Mouse (Mus musculus) heart, embryonic 16.5 days (tissue): ENCODE measurements around the gene Calcoco2. TPM values are rescaled to one million over a fixed set of nuclear protein-coding genes. Genes with fewer than 3 reads are reported as not detected.

Source experiments
- ATAC-seq: fragments of 200-750 bp; cut with Nextera tagmentation; replicated peaks from 2 replicates; pipeline ENCODE4 v1.8.0; 2017; ENCODE audit warnings: moderate number of reproducible peaks; ENCODE audit not compliant: insufficient read depth, low FRiP score; ENCODE audit errors: extremely low read depth
- H3K27ac ChIP-seq: fragments of 300-500 bp; sonication (generic); 2 replicates; pipeline ENCODE4 v1.5.1; 2014; ENCODE audit warnings: mild to moderate bottlenecking, low read length, control low read depth, moderate library complexity
- H3K27me3 ChIP-seq: fragments of 300-500 bp; sonication (generic); 2 replicates; pipeline ENCODE4 v1.6.1; 2014; ENCODE audit warnings: low read length, mixed read lengths; ENCODE audit not compliant: control insufficient read depth, insufficient read depth
- H3K36me3 ChIP-seq: fragments of 300-500 bp; sonication (generic); 2 replicates; pipeline ENCODE4 v1.6.1; 2014; ENCODE audit not compliant: control insufficient read depth, insufficient read depth
- H3K4me1 ChIP-seq: fragments of 300-500 bp; sonication (generic); 2 replicates; pipeline ENCODE4 v1.6.1; 2014; ENCODE audit warnings: low read length, mixed read lengths; ENCODE audit not compliant: control insufficient read depth, insufficient read depth
- H3K4me2 ChIP-seq: fragments of 300-500 bp; sonication (generic); 2 replicates; pipeline ENCODE4 v1.6.1; 2014; ENCODE audit warnings: low read depth, mild to moderate bottlenecking, control low read depth, low read length
- H3K4me3 ChIP-seq: fragments of 300-500 bp; sonication (generic); 2 replicates; pipeline ENCODE4 v1.5.1; 2014; ENCODE audit warnings: mild to moderate bottlenecking, control low read depth, low read length
- H3K9ac ChIP-seq: fragments of 300-500 bp; sonication (generic); 2 replicates; pipeline ENCODE4 v1.6.1; 2014; ENCODE audit warnings: low read length, control low read depth
- H3K9me3 ChIP-seq: fragments of 300-500 bp; sonication (generic); replicated peaks from 2 replicates; pipeline ENCODE4 v1.6.1; 2016; ENCODE audit warnings: low read length; ENCODE audit not compliant: control insufficient read depth
- WGBS: fragments of 180-500 bp; shearing (Covaris S2); extraction: QIAGEN DNeasy Blood & Tissue Kit; methylation state at CpG from one replicate; pipeline ENCODE4 v1.1.7; 2014; 5-methylcytosine and 5-hydroxymethylcytosine counted together
- polyA plus RNA-seq: library from polyadenylated mRNA; unstranded; fragments of >200 nt; fragmentation: Nextera tagmentation; extraction: Ambion mirVana; gene quantifications from 2 replicates; pipeline ENCODE4 v1.2.1, GENCODE M21; 2015

Gene Calcoco2
- polyA plus RNA-seq, 1 experiment from 2014 or later, result 0.11 TPM

GRCm38 (mm10) chr11:96075177-96075508 lies 36.6 kb downstream of the Calcoco2 start:
- Histone ChIP-seq H3K9ac (peak overlapping the region; percentile 95), H3K36me3 (peaks cover 13% of the 10 kb centered on the region), H3K4me3 (peak overlapping the region; percentile 89), H3K4me1 (peaks cover 9% of the 10 kb centered on the region), H3K9me3 (no peaks in the 10 kb centered on the region), H3K27me3 (no peaks in the 10 kb centered on the region), H3K4me2 (peak overlapping the region; percentile 63), H3K27ac (peak overlapping the region; percentile 96)
- 0 out of 2 replicates have a peak, but pooled peaks have one; percentile 0 for ATAC-seq
- under 1% methylated on average over 15 of the region's 15 CpGs for WGBS

GRCm38 (mm10) chr11:96074351-96075176 lies 37.2 kb downstream of the Calcoco2 start:
- Histone ChIP-seq H3K9me3 (no peaks in the 10 kb centered on the region), H3K27me3 (no peaks in the 10 kb centered on the region), H3K4me3 (peak overlapping the region; percentile 89), H3K27ac (peak overlapping the region; percentile 96), H3K36me3 (peaks cover 15% of the 10 kb centered on the region), H3K4me1 (peaks cover 9% of the 10 kb centered on the region), H3K9ac (peak overlapping the region; percentile 95), H3K4me2 (peak overlapping the region; percentile 63)
- ATAC-seq, result no peak
- 6% methylated on average over 17 of the region's 17 CpGs for WGBS

GRCm38 (mm10) chr11:96073295-96073993 lies 38.3 kb downstream of the Calcoco2 start:
- H3K9ac ChIP-seq, result peak overlapping the region; percentile 95
- peaks cover 9% of the 10 kb centered on the region for H3K4me1 ChIP-seq
- H3K4me3 ChIP-seq, result peak overlapping the region; percentile 89
- H3K27me3 ChIP-seq, result no peaks in the 10 kb centered on the region
- 51% methylated on average over 7 of the region's 9 CpGs for WGBS
- no peak overlapping the region for H3K27ac ChIP-seq
- H3K36me3 ChIP-seq, result peaks cover 17% of the 10 kb centered on the region
- ATAC-seq, result no peak
- H3K4me2 ChIP-seq, result peak overlapping the region; percentile 63
- H3K9me3 ChIP-seq, result no peaks in the 10 kb centered on the region

- WGBS, result 68% methylated on average over 1 of the region's 1 CpGs
- ATAC-seq, result no peak
- peaks cover 9% of the 10 kb centered on the region for H3K4me1 ChIP-seq
- H3K9me3 ChIP-seq, result no peaks in the 10 kb centered on the region
- peaks cover 17% of the 10 kb centered on the region for H3K36me3 ChIP-seq
- no peak overlapping the region for H3K27ac ChIP-seq
- no peak overlapping the region for H3K4me3 ChIP-seq
- no peaks in the 10 kb centered on the region for H3K27me3 ChIP-seq
- H3K9ac ChIP-seq, result no peak overlapping the region
- no peak overlapping the region for H3K4me2 ChIP-seq
Measured at GRCm38 (mm10) chr11:96071013-96071412, 40.8 kb downstream of the Calcoco2 start.

GRCm38 (mm10) chr11:96070353-96070752 lies 41.4 kb downstream of the Calcoco2 start:
- Histone ChIP-seq H3K36me3 (peaks cover 17% of the 10 kb centered on the region), H3K4me1 (peaks cover 12% of the 10 kb centered on the region), H3K4me2 (no peak overlapping the region), H3K4me3 (no peak overlapping the region), H3K9me3 (no peaks in the 10 kb centered on the region), H3K27me3 (no peaks in the 10 kb centered on the region), H3K27ac (no peak overlapping the region), H3K9ac (no peak overlapping the region)
- 82% methylated on average over 7 of the region's 7 CpGs for WGBS
- no peak for ATAC-seq

- no peak for ATAC-seq
- H3K9ac ChIP-seq, result no peak overlapping the region
- H3K4me2 ChIP-seq, result no peak overlapping the region
- no peak overlapping the region for H3K4me3 ChIP-seq
- peaks cover 16% of the 10 kb centered on the region for H3K4me1 ChIP-seq
- H3K9me3 ChIP-seq, result no peaks in the 10 kb centered on the region
- no peaks in the 10 kb centered on the region for H3K27me3 ChIP-seq
- 68% methylated on average over 5 of the region's 5 CpGs for WGBS
- peaks cover 16% of the 10 kb centered on the region for H3K36me3 ChIP-seq
- H3K27ac ChIP-seq, result no peak overlapping the region
Measured at GRCm38 (mm10) chr11:96068231-96068630, 43.5 kb downstream of the Calcoco2 start.

- H3K4me3 ChIP-seq, result peak within 1 kb of the TSS; percentile 89
- no peaks in the 10 kb centered on the region for H3K9me3 ChIP-seq
- H3K4me2 ChIP-seq, result peak within 1 kb of the TSS; percentile 76
- 4% methylated on average over 49 of the region's 50 CpGs for WGBS
- H3K9ac ChIP-seq, result peak within 1 kb of the TSS; percentile 91
- H3K27ac ChIP-seq, result peak within 1 kb of the TSS; percentile 67
- ATAC-seq, result peak; percentile 99
- H3K27me3 ChIP-seq, result no peaks in the 10 kb centered on the region
- H3K4me1 ChIP-seq, result peaks cover 19% of the 10 kb centered on the region
- peaks cover 12% of the 10 kb centered on the region for H3K36me3 ChIP-seq
Measured at GRCm38 (mm10) chr11:96065215-96065911, 46.4 kb downstream of the Calcoco2 start, which contains the start of gene Ube2z. TSS of gene Ube2z (minus strand) at chr11:96065388.

- H3K4me2 ChIP-seq, result peak overlapping the region; percentile 76
- peaks cover 15% of the 10 kb centered on the region for H3K36me3 ChIP-seq
- peaks cover 19% of the 10 kb centered on the region for H3K4me1 ChIP-seq
- H3K9ac ChIP-seq, result peak overlapping the region; percentile 91
- peak overlapping the region; percentile 89 for H3K4me3 ChIP-seq
- peak; percentile 30 for ATAC-seq
- under 1% methylated on average over 54 of the region's 64 CpGs for WGBS
- no peaks in the 10 kb centered on the region for H3K27me3 ChIP-seq
- H3K9me3 ChIP-seq, result no peaks in the 10 kb centered on the region
- peak overlapping the region; percentile 67 for H3K27ac ChIP-seq
Measured at GRCm38 (mm10) chr11:96064521-96065214, 47.1 kb downstream of the Calcoco2 start.
